Mouse (Mus musculus) ES-Bruce4 (cell line): ENCODE results near the gene Col8a2.

Experiments used
- CTCF ChIP-seq: IDR thresholded peaks from one replicate; pipeline ENCODE4 v1.8.1; 2011; ENCODE audit warnings: low read depth, low read length
- EP300 ChIP-seq: IDR thresholded peaks from 2 replicates; pipeline ENCODE4 v1.6.1; 2011; ENCODE audit warnings: low read depth, low read length; ENCODE audit not compliant: insufficient read depth
- POLR2A ChIP-seq: IDR thresholded peaks from one replicate; pipeline ENCODE4 v1.8.1; 2011; ENCODE audit warnings: low read length; ENCODE audit not compliant: insufficient read depth

GRCm38 (mm10) chr4:126283582-126283981 lies 3.0 kb upstream of the Col8a2 start:
- TF ChIP-seq CTCF (no peak), EP300 (no peak), POLR2A (no peak)
